Mouse (Mus musculus) adrenal gland, postnatal 4 days (tissue): ENCODE measurements around the gene Med20. TPM values are rescaled to one million over a fixed set of nuclear protein-coding genes. Genes with fewer than 3 reads are reported as not detected.

Experiments used
- DNase-seq, 2 experiments: peaks; one replicate each; pipeline ENCODE4 v3.0.0; 2021 to 2022; ENCODE audit warnings: low spot score in 2 of 2, mixed read lengths in 2 of 2
- total RNA-seq, 2 experiments: library from RNA; stranded (reverse); gene quantifications; 2 replicates each; pipeline ENCODE4 v1.2.3; 2021

Med20 gene
- total RNA-seq, 2 experiments from 2014 or later = 40.4 to 40.8 TPM

DNA sequence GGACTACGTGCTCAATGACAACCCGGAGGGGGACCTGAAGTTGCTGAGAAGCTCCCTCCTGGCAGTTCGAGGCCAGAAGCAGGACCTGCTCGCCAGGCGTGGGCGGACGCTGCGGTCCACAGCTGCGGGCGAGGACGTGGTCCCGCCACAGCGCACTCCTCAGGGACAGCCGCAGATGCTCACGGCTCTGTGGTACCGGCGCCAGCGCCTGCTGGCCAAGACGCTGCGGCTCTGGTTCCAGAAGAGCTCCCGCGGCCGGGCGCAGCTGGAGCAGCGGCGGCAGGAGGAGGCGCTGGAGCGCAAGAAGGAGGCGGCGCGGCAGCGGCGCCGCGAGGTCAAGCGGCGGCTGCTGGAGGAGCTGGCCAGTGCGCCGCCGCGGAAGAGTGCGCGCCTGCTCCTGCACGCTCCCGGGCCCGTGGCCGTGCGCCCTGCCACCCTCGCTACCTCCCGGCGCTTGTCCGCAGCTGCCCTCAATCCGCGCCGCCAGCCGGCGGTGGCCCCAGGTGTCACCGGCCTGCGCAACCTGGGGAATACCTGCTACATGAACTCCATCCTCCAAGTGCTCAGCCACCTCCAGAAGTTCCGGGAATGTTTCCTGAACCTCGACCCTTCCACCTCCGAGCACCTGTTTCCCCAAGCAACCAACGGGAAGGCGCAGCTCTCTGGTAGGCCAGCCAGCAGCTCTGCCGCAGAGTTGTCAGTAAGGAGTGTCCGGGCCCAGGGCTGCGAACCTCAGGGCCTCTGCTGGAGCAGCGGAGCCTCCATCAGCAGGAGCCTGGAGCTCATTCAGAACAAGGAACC, 61.1 kb downstream of the Med20 start:
- DNase-seq = peak; percentile 16 to 32

Other genes starting within 250 kb of the Med20 start
- 10 to 100 TPM; 48.3 to 52.8 TPM for gene Mrps10, start 242.7 kb upstream of the Med20 start, total RNA-seq
- 1 to 10 TPM; 2.0 to 3.1 TPM for gene Guca1b, start 226.2 kb upstream of the Med20 start, total RNA-seq
- gene Guca1a, start 211.0 kb upstream of the Med20 start, total RNA-seq = 1 to 10 TPM; 1.4 to 1.8 TPM
- 1 to 10 TPM; 2.7 to 4.4 TPM for gene AI661453, start 175.0 kb upstream of the Med20 start, total RNA-seq
- under 1 TPM; 0.48 to 0.96 TPM for gene 1700001C19Rik, start 174.2 kb upstream of the Med20 start, total RNA-seq
- 10 to 100 TPM; 31.7 to 38.1 TPM for gene Taf8, start 109.3 kb upstream of the Med20 start, total RNA-seq
- gene Ccnd3, start 106.5 kb upstream of the Med20 start, total RNA-seq = 100 to 1,000 TPM; 198 to 200 TPM
- 10 to 100 TPM; 12.5 to 14.3 TPM for gene Bysl, start 90 bp upstream of the Med20 start, total RNA-seq
- gene Gm20517, start within 50 bp of the Med20 start, total RNA-seq = 1 to 10 TPM; 4.1 to 4.8 TPM
- gene Usp49, start 19.1 kb downstream of the Med20 start, total RNA-seq = 10 to 100 TPM; 12.7 to 13.3 TPM
- 100 to 1,000 TPM; 189 to 203 TPM for gene Tomm6, start 76.8 kb downstream of the Med20 start, total RNA-seq
- 10 to 100 TPM in 1 of 2 experiments, 1 to 10 TPM in 1; 9.3 to 12.4 TPM for gene Frs3, start 77.4 kb downstream of the Med20 start, total RNA-seq
- gene Gm21981, start 82.9 kb downstream of the Med20 start, total RNA-seq = 1 to 10 TPM; 1.5 to 1.7 TPM
- 1 to 10 TPM; 1.4 to 2.6 TPM for gene Prickle4, start 83.2 kb downstream of the Med20 start, total RNA-seq
- gene Pgc, start 115.3 kb downstream of the Med20 start, total RNA-seq = not detected
- 10 to 100 TPM; 22.1 to 22.3 TPM for gene Tfeb, start 125.4 kb downstream of the Med20 start, total RNA-seq
- gene Mdfi, start 223.1 kb downstream of the Med20 start, total RNA-seq = 10 to 100 TPM; 10.3 to 12.9 TPM